Mouse (Mus musculus) neural tube, embryonic 11.5 days (tissue): ENCODE measurements around the gene Ube2z. TPM values are rescaled to one million over a fixed set of nuclear protein-coding genes. Genes with fewer than 3 reads are reported as not detected.

Experiments
- ATAC-seq: fragments of 200-750 bp; cut with Nextera tagmentation; 2 replicates; pipeline ENCODE4 v1.8.0; 2017; ENCODE audit warnings: moderate number of reproducible peaks, mild to moderate bottlenecking, moderate TSS enrichment, moderate library complexity; ENCODE audit not compliant: insufficient read depth, low FRiP score, low TSS enrichment
- DNase-seq: peaks from one replicate; pipeline ENCODE4 v3.0.0-alpha.2; 2015; ENCODE audit warnings: low spot score
- H3K27ac ChIP-seq: fragments of 300-500 bp; sonication (generic); 2 replicates; pipeline ENCODE4 v1.5.1; 2014; ENCODE audit warnings: low read depth, mild to moderate bottlenecking, low read length
- H3K27me3 ChIP-seq: fragments of 300-500 bp; sonication (generic); 2 replicates; pipeline ENCODE4 v1.6.1; 2014; ENCODE audit warnings: mild to moderate bottlenecking, low read length, mixed read lengths; ENCODE audit not compliant: control insufficient read depth, insufficient read depth
- H3K36me3 ChIP-seq: fragments of 300-500 bp; sonication (generic); 2 replicates; pipeline ENCODE4 v1.6.1; 2014; ENCODE audit warnings: mild to moderate bottlenecking, low read length, moderate library complexity, mixed read lengths; ENCODE audit not compliant: control insufficient read depth, insufficient read depth
- H3K4me1 ChIP-seq: fragments of 300-500 bp; sonication (generic); 2 replicates; pipeline ENCODE4 v1.6.1; 2014; ENCODE audit warnings: low read length, mixed read lengths; ENCODE audit not compliant: control insufficient read depth, insufficient read depth
- H3K4me2 ChIP-seq: fragments of 300-500 bp; sonication (generic); 2 replicates; pipeline ENCODE4 v1.6.1; 2014; ENCODE audit warnings: low read depth, mild to moderate bottlenecking, moderate library complexity
- H3K4me3 ChIP-seq: fragments of 300-500 bp; sonication (generic); 2 replicates; pipeline ENCODE4 v1.5.1; 2014; ENCODE audit warnings: low read depth, low read length
- H3K9ac ChIP-seq: fragments of 300-500 bp; sonication (generic); 2 replicates; pipeline ENCODE4 v1.6.1; 2014; ENCODE audit warnings: mild to moderate bottlenecking, low read length
- H3K9me3 ChIP-seq: fragments of 300-500 bp; sonication (generic); 2 replicates; pipeline ENCODE4 v1.6.1; 2016; ENCODE audit warnings: low read length; ENCODE audit not compliant: control insufficient read depth
- WGBS: fragments of 180-500 bp; shearing (Covaris S2); extraction: QIAGEN DNeasy Blood & Tissue Kit; methylation state at CpG from one replicate; pipeline ENCODE4 v1.1.7; 2014; 5-methylcytosine and 5-hydroxymethylcytosine counted together
- polyA plus RNA-seq: library from polyadenylated mRNA; unstranded; fragments of >200 nt; fragmentation: Nextera tagmentation; extraction: Ambion mirVana; gene quantifications from 2 replicates; pipeline ENCODE4 v1.2.1, GENCODE M21; 2014

The Ube2z gene
- polyA plus RNA-seq, 1 experiment from 2014 or later, result 29.7 TPM

DNA sequence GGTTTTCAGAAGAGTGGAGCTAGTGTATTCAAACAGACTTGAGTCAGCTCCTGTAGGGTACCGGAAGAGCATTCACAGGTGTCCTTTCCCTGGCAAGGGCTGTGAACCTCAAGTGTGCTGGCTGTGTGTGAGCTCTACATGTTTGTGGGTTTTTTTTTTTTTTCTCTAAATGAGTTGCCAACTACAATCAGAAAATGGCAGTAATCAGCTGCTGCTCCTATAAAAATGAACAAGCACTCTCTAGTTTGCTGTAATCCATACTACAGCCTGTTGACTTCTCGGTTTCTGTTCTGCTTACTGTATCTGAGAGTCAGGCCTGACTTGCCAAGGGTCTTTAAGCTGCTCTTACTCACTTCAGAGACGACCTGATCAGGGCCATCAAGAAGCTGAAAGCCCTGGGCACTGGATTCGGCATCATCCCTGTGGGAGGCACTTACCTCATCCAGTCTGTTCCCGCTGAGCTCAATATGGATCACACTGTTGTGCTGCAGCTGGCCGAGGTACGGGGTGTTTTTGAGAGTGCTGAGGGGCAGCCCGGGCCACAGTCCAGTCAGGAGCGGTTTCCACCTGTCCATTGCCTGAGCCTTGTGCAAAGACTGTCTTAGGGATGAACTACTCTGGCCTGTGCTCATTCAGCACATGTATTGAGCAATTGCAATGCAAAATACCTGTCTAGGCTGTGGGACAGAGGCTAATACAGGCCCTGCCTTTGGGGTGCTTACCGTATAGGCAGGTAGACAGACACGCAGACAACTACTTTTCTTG, 20.2 kb downstream of the Ube2z start:
- no peak overlapping the region for H3K4me2 ChIP-seq
- no peaks in the 10 kb centered on the region for H3K4me1 ChIP-seq
- no peak overlapping the region for H3K27ac ChIP-seq
- ATAC-seq, result no peak
- no peaks in the 10 kb centered on the region for H3K9me3 ChIP-seq
- peaks cover 14% of the 10 kb centered on the region for H3K36me3 ChIP-seq
- DNase-seq, result no peak
- 87% methylated on average over 11 of the region's 11 CpGs for WGBS
- no peaks in the 10 kb centered on the region for H3K27me3 ChIP-seq
- no peak overlapping the region for H3K9ac ChIP-seq
- H3K4me3 ChIP-seq, result no peak overlapping the region

DNA sequence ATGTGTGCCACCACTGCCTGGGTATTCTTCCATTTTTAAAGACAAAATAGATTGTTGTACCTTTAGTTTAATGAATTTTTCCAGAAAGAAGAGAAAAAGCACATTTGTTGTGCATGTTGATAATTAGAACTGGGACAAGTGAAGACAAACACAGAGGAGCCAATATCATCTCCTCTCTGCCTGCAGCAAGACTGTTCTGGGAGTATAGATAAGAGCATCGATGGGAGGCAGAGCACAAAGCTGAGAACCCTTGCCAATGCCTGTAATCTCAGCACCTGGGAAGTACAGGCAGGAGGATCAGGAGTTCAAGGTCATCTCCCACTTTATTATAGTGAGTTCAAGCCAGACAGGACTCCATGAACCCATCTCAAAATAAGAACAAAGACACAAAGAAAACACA, 26.6 kb downstream of the Ube2z start:
- DNase-seq, result no peak
- Histone ChIP-seq H3K4me2 (no peak overlapping the region), H3K9me3 (no peaks in the 10 kb centered on the region), H3K27me3 (no peaks in the 10 kb centered on the region), H3K36me3 (peaks cover 5% of the 10 kb centered on the region; the same call in 1 of the 2 replicates), H3K4me1 (peaks cover 8% of the 10 kb centered on the region), H3K27ac (no peak overlapping the region), H3K9ac (no peak overlapping the region), H3K4me3 (no peak overlapping the region)
- 92% methylated on average over 1 of the region's 1 CpGs for WGBS
- ATAC-seq, result no peak

DNA sequence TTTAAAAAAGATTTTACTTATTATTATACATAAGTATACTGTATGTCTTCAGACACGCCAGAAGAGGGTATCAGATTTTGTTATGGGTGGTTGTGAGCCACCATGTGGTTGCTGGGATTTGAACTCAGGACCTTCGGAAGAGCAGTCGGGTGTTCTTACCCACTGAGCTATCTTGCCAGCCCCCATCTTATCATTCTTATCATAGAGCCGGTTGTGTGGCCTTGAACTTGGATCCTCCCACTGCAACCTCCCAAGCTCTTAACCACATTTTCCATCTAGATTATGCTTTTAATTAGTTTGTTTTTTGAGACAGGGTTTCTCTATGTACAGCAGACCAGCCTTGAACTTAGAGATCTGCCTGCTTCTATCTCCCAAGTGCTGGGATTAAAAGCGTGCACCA, 27.7 kb downstream of the Ube2z start:
- H3K4me2 ChIP-seq, result no peak overlapping the region
- no peak overlapping the region for H3K4me3 ChIP-seq
- H3K27ac ChIP-seq, result no peak overlapping the region
- H3K9ac ChIP-seq, result no peak overlapping the region
- peaks cover 5% of the 10 kb centered on the region; the same call in 1 of the 2 replicates for H3K36me3 ChIP-seq
- no peaks in the 10 kb centered on the region for H3K27me3 ChIP-seq
- 93% methylated on average over 5 of the region's 5 CpGs for WGBS
- DNase-seq (no peak), ATAC-seq (no peak)
- no peaks in the 10 kb centered on the region for H3K9me3 ChIP-seq
- H3K4me1 ChIP-seq, result peaks cover 8% of the 10 kb centered on the region

DNA sequence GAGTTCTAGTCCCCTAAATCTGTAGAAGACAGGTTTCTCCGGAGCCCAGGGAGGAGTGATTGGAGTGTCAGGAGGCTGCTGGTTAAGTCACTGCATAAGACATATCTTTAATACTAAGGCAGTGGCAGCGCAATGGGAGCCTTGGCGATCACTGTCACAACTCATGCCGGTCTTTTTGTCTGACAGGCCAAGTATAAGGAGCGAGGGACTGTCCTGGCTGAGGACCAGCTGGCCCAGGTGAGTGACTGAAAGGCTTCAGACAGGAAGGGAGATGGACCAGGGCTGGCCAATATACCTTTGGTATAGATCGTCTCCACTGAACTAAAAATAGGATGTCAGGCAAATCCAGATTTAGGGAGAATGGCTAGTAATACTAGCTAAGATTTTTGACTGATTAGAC, 30.1 kb downstream of the Ube2z start:
- Histone ChIP-seq H3K27ac (no peak overlapping the region), H3K4me2 (peak overlapping the region; percentile 93), H3K27me3 (no peaks in the 10 kb centered on the region), H3K9ac (peak overlapping the region; percentile 81), H3K4me3 (peak overlapping the region; percentile 91), H3K36me3 (peaks cover 3% of the 10 kb centered on the region; the same call in 1 of the 2 replicates), H3K4me1 (peaks cover 8% of the 10 kb centered on the region), H3K9me3 (no peaks in the 10 kb centered on the region)
- WGBS, result 9% methylated on average over 6 of the region's 6 CpGs
- ATAC-seq, result no peak
- no peak for DNase-seq

DNA sequence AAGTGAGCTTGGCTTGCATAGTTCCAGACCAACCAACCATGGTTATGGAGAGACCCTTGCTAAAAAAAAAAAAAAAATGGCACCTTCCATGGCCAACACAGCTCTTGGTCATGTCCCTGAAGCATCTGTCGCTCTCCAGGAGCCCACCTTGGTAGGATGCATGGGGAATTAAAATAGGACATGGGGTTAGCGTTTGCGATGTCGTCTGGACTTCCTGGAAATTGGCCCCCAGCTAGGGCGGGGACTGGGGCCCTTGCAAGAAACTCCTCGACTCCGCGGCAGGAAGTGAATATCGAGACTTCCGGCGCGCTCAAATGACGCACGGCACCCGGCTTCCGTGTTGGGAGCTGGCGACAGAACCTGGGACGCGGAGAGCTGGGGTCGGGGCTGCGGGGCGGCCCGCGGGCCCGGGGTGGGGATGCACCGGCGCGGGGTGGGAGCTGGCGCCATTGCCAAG, 30.6 kb downstream of the Ube2z start, which contains the start of gene Snf8:
Snf8 (plus strand) TSS at position 290 of the 457 bp plus-strand sequence.
- ATAC-seq, result peak; percentile 60

DNA sequence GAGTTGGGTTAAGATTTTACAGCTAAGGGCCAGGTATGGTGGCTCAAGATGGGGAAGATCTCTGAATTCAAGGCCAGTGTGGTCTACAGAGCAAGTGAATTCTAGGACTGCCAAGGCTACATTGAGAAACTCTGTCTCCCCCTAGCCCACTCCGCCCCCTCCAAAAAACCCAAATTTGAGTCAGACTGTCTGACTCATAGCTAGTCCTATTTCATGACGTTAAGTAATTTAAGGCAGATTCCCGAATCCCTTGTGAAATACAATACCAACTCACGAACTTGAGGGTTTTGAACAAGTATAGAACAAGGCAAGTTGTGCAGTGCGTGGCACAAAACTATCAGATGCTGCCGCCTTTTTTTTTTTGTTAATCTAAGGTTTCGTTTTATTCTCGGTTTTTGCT, 31.1 kb downstream of the Ube2z start:
- DNase-seq (no peak), ATAC-seq (no peak)
- no peaks in the 10 kb centered on the region for H3K9me3 ChIP-seq
- H3K9ac ChIP-seq, result peak overlapping the region; percentile 81
- H3K4me1 ChIP-seq, result peaks cover 8% of the 10 kb centered on the region
- H3K36me3 ChIP-seq, result peaks cover 3% of the 10 kb centered on the region; the same call in 1 of the 2 replicates
- 52% methylated on average over 8 of the region's 8 CpGs for WGBS
- no peaks in the 10 kb centered on the region for H3K27me3 ChIP-seq
- peak overlapping the region; percentile 91 for H3K4me3 ChIP-seq
- no peak overlapping the region for H3K27ac ChIP-seq
- H3K4me2 ChIP-seq, result peak overlapping the region; percentile 93

More for the DNA sequence above, 30.6 kb downstream of the Ube2z start, which contains the start of gene Snf8:
- H3K4me2 ChIP-seq, result peak within 1 kb of the TSS; percentile 93
- no peaks in the 10 kb centered on the region for H3K27me3 ChIP-seq
- H3K4me1 ChIP-seq, result peaks cover 8% of the 10 kb centered on the region
- peaks cover 3% of the 10 kb centered on the region; the same call in 1 of the 2 replicates for H3K36me3 ChIP-seq
- no peaks in the 10 kb centered on the region for H3K9me3 ChIP-seq
- under 1% methylated on average over 29 of the region's 29 CpGs for WGBS
- H3K4me3 ChIP-seq, result peak within 1 kb of the TSS; percentile 91
- peak within 1 kb of the TSS; percentile 81 for H3K9ac ChIP-seq
- H3K27ac ChIP-seq, result 0 out of 2 replicates have a peak within 1 kb of the TSS, but pooled peaks have one; percentile 35
- DNase-seq, result peak; percentile 96

DNA sequence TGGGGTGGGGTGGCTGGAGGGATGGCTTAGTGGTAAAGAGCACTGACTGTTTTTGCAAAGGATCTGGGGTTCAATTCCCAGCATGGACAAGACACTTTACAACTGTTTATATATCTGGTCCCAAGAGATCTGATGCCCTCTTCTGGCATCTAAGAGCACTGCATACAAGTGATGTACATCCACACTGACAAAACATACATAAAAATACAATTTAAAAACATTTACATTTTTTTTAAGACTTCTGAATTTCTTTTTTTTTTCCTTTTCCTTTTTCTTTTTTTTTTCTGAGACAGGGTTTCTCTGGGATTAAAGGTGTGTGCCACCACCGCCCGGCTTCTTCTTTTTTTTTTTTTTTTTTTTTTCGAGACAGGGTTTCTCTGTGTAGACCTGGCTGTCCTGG, 31.9 kb downstream of the Ube2z start:
- no peak overlapping the region for H3K9ac ChIP-seq
- no peaks in the 10 kb centered on the region for H3K9me3 ChIP-seq
- no peak overlapping the region for H3K27ac ChIP-seq
- H3K4me2 ChIP-seq, result no peak overlapping the region
- peaks cover 8% of the 10 kb centered on the region for H3K4me1 ChIP-seq
- no peaks in the 10 kb centered on the region for H3K27me3 ChIP-seq
- DNase-seq, result no peak
- peaks cover 3% of the 10 kb centered on the region; the same call in 1 of the 2 replicates for H3K36me3 ChIP-seq
- no peak overlapping the region for H3K4me3 ChIP-seq
- no peak for ATAC-seq
- WGBS, result 84% methylated on average over 3 of the region's 3 CpGs

DNA sequence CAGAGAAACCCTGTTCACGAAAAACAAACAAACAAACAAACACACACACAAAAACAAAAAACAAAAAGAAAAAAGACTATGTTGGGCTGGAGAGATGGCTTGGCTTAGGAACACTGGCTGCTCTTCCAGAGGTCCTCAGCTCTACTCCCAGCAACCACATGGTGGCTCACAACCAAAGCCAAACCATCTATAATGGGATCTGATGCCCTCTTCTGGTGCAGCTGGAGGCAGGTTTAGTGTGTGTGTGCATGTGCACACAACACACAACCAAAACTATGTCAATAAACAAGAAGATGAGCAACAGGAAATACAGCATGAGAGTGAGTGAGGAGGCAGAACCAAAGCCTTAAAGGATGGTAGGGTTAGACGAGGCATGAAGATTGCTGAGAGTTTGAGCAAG, 33.5 kb downstream of the Ube2z start:
- no peaks in the 10 kb centered on the region for H3K9me3 ChIP-seq
- no peak overlapping the region for H3K27ac ChIP-seq
- H3K27me3 ChIP-seq, result no peaks in the 10 kb centered on the region
- peaks cover 8% of the 10 kb centered on the region for H3K4me1 ChIP-seq
- H3K9ac ChIP-seq, result no peak overlapping the region
- DNase-seq (no peak), ATAC-seq (no peak)
- no peak overlapping the region for H3K4me2 ChIP-seq
- H3K4me3 ChIP-seq, result no peak overlapping the region
- H3K36me3 ChIP-seq, result no peaks in the 10 kb centered on the region
- WGBS, result 72% methylated on average over 2 of the region's 2 CpGs

DNA sequence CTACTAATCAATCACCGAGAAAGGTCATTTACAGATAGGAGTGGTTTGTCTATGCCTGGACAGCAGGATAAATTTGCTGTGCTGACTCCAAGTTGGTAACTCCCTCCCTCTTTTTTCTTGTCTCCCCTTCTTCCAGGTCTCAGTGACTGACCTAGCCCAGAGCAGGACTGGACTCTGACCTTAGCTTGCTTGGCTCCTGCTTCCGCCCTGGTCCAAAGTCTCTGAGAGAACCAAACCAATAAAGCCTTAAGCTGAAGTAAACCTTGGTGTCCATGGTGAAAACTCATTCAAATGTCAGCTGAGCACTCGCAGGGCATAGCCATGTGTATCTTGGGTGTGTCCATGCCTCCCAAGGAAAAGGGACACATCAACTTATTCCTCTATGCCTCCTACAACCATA, 34.6 kb downstream of the Ube2z start:
- peaks cover 8% of the 10 kb centered on the region for H3K4me1 ChIP-seq

More for the DNA sequence above, 34.6 kb downstream of the Ube2z start:
- DNase-seq (no peak), ATAC-seq (no peak)
- H3K9me3 ChIP-seq, result no peaks in the 10 kb centered on the region
- no peaks in the 10 kb centered on the region for H3K36me3 ChIP-seq
- H3K9ac ChIP-seq, result no peak overlapping the region
- no peak overlapping the region for H3K4me2 ChIP-seq
- no peak overlapping the region for H3K27ac ChIP-seq
- H3K4me3 ChIP-seq, result no peak overlapping the region
- no peaks in the 10 kb centered on the region for H3K27me3 ChIP-seq
- 85% methylated on average over 3 of the region's 3 CpGs for WGBS
